Mouse (Mus musculus): ENCODE data around the gene Noxo1. TPM values are rescaled to one million over a fixed set of nuclear protein-coding genes. Genes with fewer than 3 reads are reported as not detected.

The Noxo1 gene
- polyA plus RNA-seq, 1 experiment, result 7.3 TPM

GRCm38 (mm10) chr17:24723122-24723880 is 27.3 kb downstream of the Noxo1 start:
- DNase-seq, result no peak
- TF ChIP-seq CTCF (IDR thresholded peaks at IDR 0.05; ENCODE audit: borderline replicate concordance, insufficient read depth, low read depth, low read length) (no peak), POLR2A (IDR thresholded peaks at IDR 0.05; ENCODE audit: borderline replicate concordance, insufficient read depth, low read length) (no peak)
- 2% methylated on average over 12 of the region's 12 CpGs for WGBS
- H3K4me3 ChIP-seq (replicated peaks; ENCODE audit: insufficient read depth, low read depth, low read length), result peak overlapping the region; percentile 91
- H3K27ac ChIP-seq (ENCODE audit: insufficient read depth, low read length), result peak overlapping the region; percentile 78; the same call in 1 of the 2 replicates
- peaks cover 4% of the 10 kb centered on the region for H3K4me1 ChIP-seq (ENCODE audit: control insufficient read depth, insufficient read depth, low read length)
- no peaks in the 10 kb centered on the region for H3K27me3 ChIP-seq (ENCODE audit: control insufficient read depth, insufficient read depth, low read length)

- no peak for TF ChIP-seq POLR2A (IDR thresholded peaks at IDR 0.05; ENCODE audit: borderline replicate concordance, insufficient read depth, low read length)
- TF ChIP-seq CTCF (IDR thresholded peaks at IDR 0.05; ENCODE audit: borderline replicate concordance, insufficient read depth, low read depth, low read length), result no peak
- H3K27me3 ChIP-seq (ENCODE audit: control insufficient read depth, insufficient read depth, low read length), result no peaks in the 10 kb centered on the region
- no peak for DNase-seq
- H3K4me1 ChIP-seq (ENCODE audit: control insufficient read depth, insufficient read depth, low read length), result peaks cover 4% of the 10 kb centered on the region
- H3K4me3 ChIP-seq (replicated peaks; ENCODE audit: insufficient read depth, low read depth, low read length), result peak overlapping the region; percentile 91
- WGBS, result under 1% methylated on average over 15 of the region's 15 CpGs
- H3K27ac ChIP-seq (ENCODE audit: insufficient read depth, low read length), result peak overlapping the region; percentile 78
Observed at GRCm38 (mm10) chr17:24723881-24724180, 27.8 kb downstream of the Noxo1 start.

GRCm38 (mm10) chr17:24724184-24724583 is 28.1 kb downstream of the Noxo1 start, which contains the start of gene Ndufb10:
Ndufb10 (minus strand) TSS chr17:24724478.
- DNase-seq, result peak; percentile 94 to 98
- Histone ChIP-seq H3K4me3 (replicated peaks; ENCODE audit: insufficient read depth, low read depth, low read length) (peak within 1 kb of the TSS; percentile 91), H3K27ac (ENCODE audit: insufficient read depth, low read length) (peak within 1 kb of the TSS; percentile 78), H3K4me1 (ENCODE audit: control insufficient read depth, insufficient read depth, low read length) (peaks cover 4% of the 10 kb centered on the region), H3K27me3 (ENCODE audit: control insufficient read depth, insufficient read depth, low read length) (no peaks in the 10 kb centered on the region)
- TF ChIP-seq POLR2A (IDR thresholded peaks at IDR 0.05; ENCODE audit: borderline replicate concordance, insufficient read depth, low read length), result peak; percentile 96
- peak; percentile 92 for TF ChIP-seq CTCF (IDR thresholded peaks at IDR 0.05; ENCODE audit: borderline replicate concordance, insufficient read depth, low read depth, low read length)
- WGBS, result 0% methylated on average over 30 of the region's 30 CpGs

- no peak overlapping the region for H3K27ac ChIP-seq (ENCODE audit: insufficient read depth, low read length)
- no peaks in the 10 kb centered on the region for H3K27me3 ChIP-seq (ENCODE audit: control insufficient read depth, insufficient read depth, low read length)
- TF ChIP-seq POLR2A (IDR thresholded peaks at IDR 0.05; ENCODE audit: borderline replicate concordance, insufficient read depth, low read length) (no peak), CTCF (IDR thresholded peaks at IDR 0.05; ENCODE audit: borderline replicate concordance, insufficient read depth, low read depth, low read length) (no peak)
- no peak overlapping the region for H3K4me3 ChIP-seq (replicated peaks; ENCODE audit: insufficient read depth, low read depth, low read length)
- H3K4me1 ChIP-seq (ENCODE audit: control insufficient read depth, insufficient read depth, low read length), result peaks cover 4% of the 10 kb centered on the region
- WGBS, result 63% methylated on average over 3 of the region's 3 CpGs
- no peak for DNase-seq
Observed at GRCm38 (mm10) chr17:24725637-24726390, 29.8 kb downstream of the Noxo1 start.

GRCm38 (mm10) chr17:24727618-24728017 is 31.6 kb downstream of the Noxo1 start, which contains the start of gene Rpl3l:
Rpl3l (plus strand) TSS chr17:24727820.
- H3K4me1 ChIP-seq (ENCODE audit: control insufficient read depth, insufficient read depth, low read length), result peaks cover 1% of the 10 kb centered on the region; the same call in 1 of the 2 replicates
- H3K4me3 ChIP-seq (replicated peaks; ENCODE audit: insufficient read depth, low read depth, low read length), result no peak within 1 kb of the TSS
- H3K27me3 ChIP-seq (ENCODE audit: control insufficient read depth, insufficient read depth, low read length), result no peaks in the 10 kb centered on the region
- 62% methylated on average over 2 of the region's 2 CpGs for WGBS
- DNase-seq, result no peak
- TF ChIP-seq POLR2A (IDR thresholded peaks at IDR 0.05; ENCODE audit: borderline replicate concordance, insufficient read depth, low read length), result no peak
- TF ChIP-seq CTCF (IDR thresholded peaks at IDR 0.05; ENCODE audit: borderline replicate concordance, insufficient read depth, low read depth, low read length), result no peak
- no peak within 1 kb of the TSS for H3K27ac ChIP-seq (ENCODE audit: insufficient read depth, low read length)

- no peaks in the 10 kb centered on the region for H3K4me1 ChIP-seq (ENCODE audit: control insufficient read depth, insufficient read depth, low read length)
- TF ChIP-seq POLR2A (IDR thresholded peaks at IDR 0.05; ENCODE audit: borderline replicate concordance, insufficient read depth, low read length) (no peak), CTCF (IDR thresholded peaks at IDR 0.05; ENCODE audit: borderline replicate concordance, insufficient read depth, low read depth, low read length) (no peak)
- no peaks in the 10 kb centered on the region for H3K27me3 ChIP-seq (ENCODE audit: control insufficient read depth, insufficient read depth, low read length)
- no peak for DNase-seq
- no peak overlapping the region for H3K4me3 ChIP-seq (replicated peaks; ENCODE audit: insufficient read depth, low read depth, low read length)
- no peak overlapping the region for H3K27ac ChIP-seq (ENCODE audit: insufficient read depth, low read length)
- 72% methylated on average over 17 of the region's 17 CpGs for WGBS
Observed at GRCm38 (mm10) chr17:24728184-24728583, 32.1 kb downstream of the Noxo1 start.

GRCm38 (mm10) chr17:24729067-24729466 is 33.0 kb downstream of the Noxo1 start:
- TF ChIP-seq CTCF (IDR thresholded peaks at IDR 0.05; ENCODE audit: borderline replicate concordance, insufficient read depth, low read depth, low read length), result no peak
- TF ChIP-seq POLR2A (IDR thresholded peaks at IDR 0.05; ENCODE audit: borderline replicate concordance, insufficient read depth, low read length), result no peak
- WGBS, result 54% methylated on average over 6 of the region's 6 CpGs
- no peaks in the 10 kb centered on the region for H3K27me3 ChIP-seq (ENCODE audit: control insufficient read depth, insufficient read depth, low read length)
- H3K4me1 ChIP-seq (ENCODE audit: control insufficient read depth, insufficient read depth, low read length), result no peaks in the 10 kb centered on the region
- no peak for DNase-seq
- no peak overlapping the region for H3K4me3 ChIP-seq (replicated peaks; ENCODE audit: insufficient read depth, low read depth, low read length)
- no peak overlapping the region for H3K27ac ChIP-seq (ENCODE audit: insufficient read depth, low read length)
